Mouse (Mus musculus) lung, postnatal 10 days (tissue): ENCODE data around the gene Acoxl.

Source experiments
- DNase-seq: peaks from one replicate; pipeline ENCODE4 v3.0.0; 2021

Gene Acoxl

DNA sequence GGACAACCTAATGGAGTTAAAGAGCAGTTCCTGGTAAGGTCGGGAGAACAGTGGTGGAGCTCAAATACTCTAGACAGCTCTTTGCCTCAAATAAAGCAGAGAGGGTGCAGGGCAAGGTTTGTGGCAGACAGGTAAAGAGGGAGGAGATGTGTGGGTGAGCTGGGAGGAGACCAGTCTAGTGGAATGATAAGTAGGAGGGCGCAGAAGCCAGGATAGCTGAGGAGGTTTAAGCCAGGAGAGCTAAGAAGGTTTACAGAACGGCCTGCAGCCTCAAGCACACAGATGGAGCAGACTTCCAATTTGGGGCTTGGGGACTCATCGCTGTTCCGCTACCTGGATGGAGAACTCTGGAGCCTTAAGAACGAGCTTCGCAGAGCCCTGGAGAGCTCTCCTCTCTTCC, at the start of gene Acoxl:
TSS of gene Acoxl (plus strand) at position 301 of the 400 bp plus-strand sequence.
- DNase-seq = no peak

DNA sequence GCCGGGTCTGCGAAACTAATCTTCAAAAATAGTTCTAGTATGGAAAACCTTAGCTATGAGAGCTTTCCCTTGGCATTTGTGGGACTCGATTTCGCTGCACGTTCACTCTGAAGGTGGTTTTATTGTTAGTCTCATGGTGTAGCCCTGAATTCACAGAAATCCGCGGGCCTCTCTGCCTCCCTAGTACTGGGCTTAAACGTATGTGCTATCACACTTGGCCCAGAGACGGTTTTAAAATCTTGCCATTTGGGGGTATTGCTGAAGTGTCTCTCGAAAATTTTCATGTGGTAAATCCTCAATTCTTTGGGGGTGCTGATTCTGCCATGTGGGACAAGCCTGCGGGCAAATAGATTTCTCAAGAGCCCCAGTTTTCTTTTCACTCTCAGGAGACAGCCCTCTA, 49.5 kb upstream of the Acoxl start:
- peak; percentile 4 for DNase-seq

DNA sequence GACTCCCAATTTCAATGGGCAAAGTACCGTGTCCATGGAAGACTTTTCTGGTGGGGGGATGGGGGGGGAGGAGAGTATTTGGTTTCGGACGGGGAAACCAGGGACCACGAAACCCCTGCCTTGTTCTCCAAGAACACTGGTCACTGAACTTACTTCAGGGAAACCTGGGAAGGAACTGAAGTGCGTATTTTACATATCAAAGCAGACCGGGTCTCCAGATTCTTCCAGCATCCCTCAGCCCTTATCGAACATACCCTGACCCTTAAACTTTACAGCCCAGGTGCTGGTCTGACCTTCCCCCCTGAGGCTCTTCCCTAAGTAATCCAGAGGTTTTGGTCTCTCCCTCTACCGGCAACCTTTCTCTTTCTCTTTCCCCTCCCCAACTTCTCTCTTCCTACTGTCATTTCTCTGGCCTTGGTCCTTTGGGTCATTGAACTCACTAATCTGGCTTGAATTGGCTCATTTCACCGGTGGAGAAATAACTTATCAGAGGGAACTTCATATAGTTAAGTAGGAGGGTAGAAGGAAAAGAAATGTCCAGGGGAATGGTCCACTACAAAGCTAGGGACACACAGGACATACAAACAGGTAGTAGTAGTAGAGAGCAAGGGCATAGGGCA, 48.9 kb upstream of the Acoxl start:
- no peak for DNase-seq

DNA sequence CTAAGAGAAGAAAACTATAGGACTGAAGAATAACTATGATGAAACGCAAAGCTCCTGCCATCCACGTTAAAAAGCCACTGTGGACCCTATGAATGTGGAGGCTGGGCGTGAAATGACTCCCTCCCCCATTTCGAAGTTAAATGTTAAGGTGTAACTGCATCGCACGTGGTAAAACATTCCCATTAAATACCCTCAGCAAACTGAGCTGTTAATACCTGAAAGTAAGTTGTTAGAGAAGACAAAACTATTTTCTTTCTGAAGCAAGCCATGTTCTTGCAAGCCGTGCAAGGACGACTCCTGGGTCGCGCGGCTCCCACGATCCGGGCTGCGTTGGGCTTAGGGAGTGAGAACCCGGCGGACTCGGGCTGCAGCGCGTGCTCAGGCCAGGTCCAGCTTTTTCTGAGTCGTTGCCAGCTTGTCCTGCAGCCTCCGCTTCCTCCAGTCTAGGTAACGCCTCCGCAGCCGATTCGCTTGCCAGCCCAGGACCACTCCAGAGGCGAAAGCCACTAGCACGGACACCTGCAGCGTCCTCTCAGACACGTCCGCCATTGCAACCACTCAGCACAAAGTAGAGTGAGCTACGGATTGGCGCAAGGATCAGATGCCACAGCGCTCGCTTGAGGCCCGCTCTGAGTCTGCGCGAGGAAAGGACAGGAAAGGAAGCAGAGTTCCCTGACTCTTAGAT, 46.6 kb upstream of the Acoxl start, which contains the start of gene Mtln:
TSS of gene Mtln (minus strand) at position 570 of the 685 bp plus-strand sequence.
- peak; percentile 93 for DNase-seq

DNA sequence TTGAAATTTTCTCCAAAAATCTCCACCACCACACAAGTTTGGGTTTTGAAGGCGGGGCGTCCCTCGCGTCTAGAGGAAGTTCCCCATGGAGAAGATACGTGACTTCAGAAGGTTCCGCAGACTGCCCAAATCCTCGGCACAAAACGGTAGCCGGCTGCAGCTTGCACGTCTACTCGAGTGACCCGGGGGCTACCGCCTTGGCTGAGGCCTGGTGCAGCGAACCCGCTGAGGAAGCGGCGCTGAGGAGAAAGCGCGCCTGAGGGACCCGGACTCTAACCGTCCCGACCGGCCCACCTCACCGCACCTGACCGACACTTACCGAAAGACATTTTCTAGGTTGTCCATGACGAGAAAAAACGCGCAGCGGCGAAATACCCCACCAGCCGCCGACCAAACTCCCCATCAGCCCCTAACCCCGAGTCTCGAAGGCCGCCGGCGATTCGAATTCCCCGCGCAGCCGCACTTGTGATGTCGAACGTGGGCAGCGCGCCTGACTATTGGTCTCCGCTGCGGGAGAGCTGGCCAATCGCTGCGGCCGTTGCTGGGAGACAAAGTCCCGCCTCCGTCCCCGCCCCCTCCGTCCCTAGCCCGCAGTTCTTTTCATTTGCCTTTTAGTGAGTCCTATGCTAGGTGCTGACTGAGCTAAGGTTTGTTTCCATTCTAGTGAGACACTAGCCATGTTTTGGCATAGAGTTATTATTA, 7.1 kb upstream of the Acoxl start, which contains the start of gene Bub1:
TSS of gene Bub1 (minus strand) at position 465 of the 702 bp plus-strand sequence.
- DNase-seq = peak; percentile 96

DNA sequence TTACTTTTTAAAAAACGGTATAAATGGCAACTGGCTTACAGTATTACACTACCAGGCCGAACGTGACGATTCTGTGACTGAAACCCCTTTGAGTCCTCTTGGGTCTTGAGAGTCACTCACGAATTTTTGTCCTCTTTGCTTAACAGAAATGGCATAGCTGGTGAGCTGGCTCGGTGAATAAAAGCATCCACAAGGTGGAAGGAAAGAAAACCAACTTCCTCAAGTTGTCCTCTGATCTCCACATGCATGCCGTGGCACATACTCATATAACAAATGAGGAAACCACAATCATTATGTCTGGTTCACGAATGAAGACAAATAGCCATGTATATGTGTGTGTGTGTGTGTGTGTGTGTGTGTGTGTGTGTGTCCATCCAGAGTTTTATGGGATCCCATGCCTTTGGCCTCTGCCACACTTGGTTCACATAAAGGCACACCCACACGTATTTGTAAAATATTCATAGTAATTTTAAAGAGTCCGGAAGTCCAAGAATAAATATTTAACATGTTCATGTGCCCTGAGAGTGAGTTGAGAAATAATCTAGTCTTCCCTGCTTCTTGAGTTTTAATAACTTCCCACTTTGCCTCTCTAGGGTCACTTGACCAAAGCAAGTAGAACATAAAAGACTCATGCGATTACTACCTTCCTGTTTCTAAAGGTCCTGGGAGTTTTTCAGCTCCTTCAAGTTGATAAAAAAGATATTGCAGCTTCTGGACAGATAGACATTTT, 6.4 kb upstream of the Acoxl start:
- no peak for DNase-seq

DNA sequence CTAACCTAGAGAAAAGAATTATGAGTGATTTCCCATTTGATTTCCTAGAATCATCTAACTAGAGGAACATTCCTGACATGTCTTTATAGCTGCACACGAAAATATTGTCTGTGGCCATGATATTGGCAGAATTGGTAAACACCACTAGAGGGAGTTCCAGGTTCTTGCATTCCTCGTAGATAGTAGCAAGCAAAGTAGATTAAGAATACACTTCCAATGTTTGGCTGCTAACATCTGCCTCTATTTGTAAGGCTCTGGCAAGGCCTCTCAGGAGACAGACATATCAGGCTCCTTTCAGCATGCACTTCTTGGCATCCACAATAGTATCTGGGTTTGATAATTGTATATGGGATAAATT, 5.9 kb upstream of the Acoxl start:
- DNase-seq = peak; percentile 27

DNA sequence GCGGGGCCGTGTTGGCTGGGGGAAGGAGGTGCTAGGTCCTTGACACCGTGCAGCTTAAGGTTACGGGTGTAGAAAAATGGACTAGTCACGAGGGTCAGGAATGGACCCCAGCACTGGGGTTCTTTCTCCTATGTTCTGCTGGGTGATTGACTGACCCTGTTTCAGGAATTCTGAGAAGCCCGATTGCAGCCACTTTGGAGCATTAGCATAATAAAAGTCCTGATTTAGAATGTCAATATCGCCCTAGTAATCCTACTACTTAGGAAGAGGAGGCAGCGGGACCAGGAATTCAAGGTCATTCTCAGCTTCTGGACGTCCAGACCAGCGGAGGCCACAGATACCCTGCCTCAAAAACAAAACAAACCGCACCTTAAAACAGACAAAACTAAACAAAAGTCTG, 749 bp downstream of the Acoxl start:
- DNase-seq = no peak

DNA sequence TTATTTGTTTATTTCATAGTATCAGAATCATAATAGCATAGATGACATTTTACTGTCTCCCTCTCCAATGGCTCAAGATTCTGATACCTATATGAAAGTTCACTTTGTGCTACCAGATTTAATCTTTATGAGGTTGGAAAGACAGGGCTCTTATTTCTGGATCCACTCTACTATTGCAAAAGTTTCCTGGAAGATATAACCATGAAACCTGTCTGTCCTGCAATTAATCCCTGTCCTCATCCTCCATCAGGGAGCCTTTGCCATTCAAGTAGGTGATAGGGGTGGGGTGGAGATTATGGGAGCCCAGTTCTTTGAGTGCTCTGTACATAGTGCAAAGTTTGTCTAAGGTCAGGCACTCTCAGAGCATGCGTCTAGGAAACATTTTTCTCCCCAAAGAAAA, 2.7 kb downstream of the Acoxl start:
- DNase-seq = no peak

DNA sequence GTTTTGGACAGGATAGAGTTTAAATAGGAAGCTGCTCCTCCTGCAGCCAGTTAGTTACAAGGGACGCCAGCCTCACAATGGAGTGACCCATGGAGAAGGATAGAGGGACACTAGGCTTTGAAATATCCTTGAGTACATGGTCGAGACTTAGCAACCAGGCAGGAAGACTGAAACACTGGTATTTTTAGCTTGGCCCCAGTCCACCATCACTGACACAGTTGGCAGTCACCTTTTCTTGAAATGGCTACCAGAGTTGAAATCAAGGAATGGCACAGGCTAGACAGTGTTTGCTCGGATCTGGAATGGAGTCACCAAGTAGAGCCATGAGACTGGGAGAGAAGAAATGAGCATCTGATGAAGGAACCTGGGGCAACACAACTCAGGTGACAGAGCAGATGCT, 3.7 kb downstream of the Acoxl start:
- no peak for DNase-seq

DNA sequence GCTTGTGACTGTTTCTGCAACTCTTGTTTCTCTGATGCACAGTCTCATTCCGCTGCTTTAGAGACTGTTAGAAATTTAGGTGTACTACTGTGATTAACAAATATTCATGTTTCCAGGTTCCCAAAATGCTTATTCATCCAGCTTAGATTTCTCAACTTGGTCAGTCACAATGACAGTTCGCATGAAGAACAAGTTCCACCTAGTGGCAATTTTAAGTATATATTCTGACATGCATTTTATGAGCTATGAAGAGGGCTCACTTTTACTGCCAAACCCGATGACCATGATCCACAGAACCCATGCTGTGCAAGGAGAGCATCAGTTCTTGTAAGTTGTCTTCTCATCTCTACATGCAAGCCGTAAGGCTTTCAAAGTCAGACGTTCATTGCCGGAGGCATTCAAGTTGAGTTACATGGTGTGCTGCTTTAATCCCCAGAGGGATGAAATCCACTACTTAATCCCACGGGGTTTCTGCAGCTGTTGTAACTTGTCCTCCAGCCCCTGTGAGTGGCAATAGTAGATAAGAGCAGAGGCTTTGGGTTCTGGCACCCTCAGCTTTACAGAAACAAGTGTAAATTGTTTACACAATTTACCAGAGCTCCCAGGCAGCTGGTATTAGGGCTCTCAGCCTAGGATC, 6.8 kb downstream of the Acoxl start:
- no peak for DNase-seq

DNA sequence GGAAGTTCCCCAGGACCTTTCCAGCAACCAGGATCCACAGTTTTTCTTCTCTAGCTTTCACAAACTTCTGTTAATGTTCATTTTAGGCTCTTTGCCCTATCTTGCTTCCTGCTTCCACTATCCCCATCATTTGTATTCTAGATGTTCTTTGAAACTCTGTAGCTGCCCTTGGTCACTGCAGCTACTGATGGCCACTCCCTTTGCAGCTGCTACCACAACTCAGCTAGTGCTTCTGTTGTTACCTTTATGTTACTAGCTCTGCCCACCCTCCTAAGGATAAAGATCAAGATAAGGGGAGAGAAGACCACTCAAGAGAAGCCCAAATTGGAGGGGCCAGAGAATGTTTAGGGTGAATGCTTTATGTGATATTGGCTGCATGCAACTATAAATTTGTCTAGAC, 7.3 kb downstream of the Acoxl start:
- no peak for DNase-seq

DNA sequence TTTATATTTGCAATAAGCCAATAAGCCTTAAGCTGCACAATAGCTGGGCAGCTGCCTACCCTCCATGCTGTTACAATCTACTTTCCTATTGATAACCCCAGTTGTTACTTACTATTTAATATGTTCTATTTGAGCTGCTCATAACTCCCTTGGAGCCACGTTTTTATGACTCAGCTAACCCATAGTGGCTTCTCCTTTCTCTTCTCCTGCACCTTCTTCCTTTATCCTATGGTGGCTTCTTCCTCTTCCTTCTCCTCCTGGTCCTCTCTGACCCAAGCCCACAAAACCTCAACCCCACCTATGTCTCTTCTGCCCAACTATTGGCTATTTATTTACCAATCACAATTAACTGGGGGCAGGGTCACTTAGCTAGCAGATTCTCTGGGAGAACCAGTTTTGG, 7.9 kb downstream of the Acoxl start:
- no peak for DNase-seq

DNA sequence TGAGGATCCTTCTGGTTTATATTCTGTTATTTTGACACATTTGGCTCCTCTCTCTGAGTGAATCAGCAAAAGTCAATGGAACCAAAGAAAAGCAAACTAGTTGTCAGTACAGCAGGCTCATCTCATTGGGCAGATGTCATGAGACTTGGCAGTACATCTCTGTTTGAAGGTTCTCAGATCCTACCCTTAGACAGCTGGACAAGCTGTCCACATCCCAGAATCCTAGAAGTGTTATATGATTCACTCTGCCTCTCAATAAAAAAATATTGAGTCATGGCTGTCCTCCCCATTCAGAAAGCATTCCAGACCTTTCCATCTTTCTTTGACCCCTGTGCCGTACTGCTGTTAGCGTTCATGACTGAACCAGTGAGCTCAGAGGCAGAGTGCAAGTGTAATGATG, 11.7 kb downstream of the Acoxl start:
- DNase-seq = peak; percentile 56

DNA sequence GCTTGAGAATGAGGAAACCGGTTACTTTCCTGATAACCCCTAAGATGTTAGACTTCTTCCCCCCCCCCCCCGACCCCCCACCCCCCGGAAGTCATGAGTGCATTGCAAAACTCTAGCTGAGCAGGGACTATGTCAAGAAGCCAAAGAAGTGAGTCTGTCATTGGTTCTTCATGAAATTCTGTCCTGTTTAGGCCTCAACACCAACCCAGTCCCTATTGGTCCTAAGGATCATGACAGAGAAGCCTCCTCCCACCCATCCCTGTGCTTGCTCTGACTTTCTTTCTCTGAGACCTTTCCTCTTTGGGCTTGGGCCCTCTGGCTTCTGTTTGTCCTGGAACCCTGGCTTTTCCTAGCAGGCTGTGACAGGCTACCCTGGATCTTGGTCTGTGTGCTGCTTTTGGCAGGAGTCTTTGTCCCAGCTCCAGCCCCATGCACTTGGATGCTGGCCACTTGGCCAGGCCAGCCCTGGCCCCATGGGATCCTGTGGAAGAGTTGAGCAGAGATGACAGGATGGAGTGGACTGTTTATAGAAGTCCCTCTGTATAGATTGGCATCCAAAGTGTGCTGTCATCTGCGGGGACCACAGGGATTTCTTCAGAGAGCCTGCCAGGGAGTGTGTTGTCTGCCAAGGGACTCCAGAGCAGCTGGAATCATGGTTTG, 15.8 kb downstream of the Acoxl start:
- DNase-seq = peak; percentile 92

DNA sequence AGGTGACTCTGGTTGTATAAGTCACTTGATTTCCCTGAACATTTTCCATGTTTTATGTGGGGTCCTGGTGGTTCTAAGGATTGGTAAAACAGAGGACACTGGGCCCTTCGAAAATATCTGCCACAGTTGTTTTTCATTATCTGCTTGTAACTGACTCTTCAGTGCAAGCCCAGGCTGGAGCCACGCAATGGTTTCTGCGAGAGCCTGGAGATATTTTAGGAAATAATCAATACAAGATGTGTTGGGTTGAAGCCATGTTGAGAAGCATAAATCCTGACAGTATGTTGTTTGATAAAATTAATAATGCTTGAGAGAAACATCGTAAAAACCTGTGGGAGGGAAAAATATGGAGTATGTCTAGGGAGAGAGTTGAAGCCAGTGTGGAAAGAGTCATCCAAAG, 25.7 kb downstream of the Acoxl start:
- DNase-seq = no peak

DNA sequence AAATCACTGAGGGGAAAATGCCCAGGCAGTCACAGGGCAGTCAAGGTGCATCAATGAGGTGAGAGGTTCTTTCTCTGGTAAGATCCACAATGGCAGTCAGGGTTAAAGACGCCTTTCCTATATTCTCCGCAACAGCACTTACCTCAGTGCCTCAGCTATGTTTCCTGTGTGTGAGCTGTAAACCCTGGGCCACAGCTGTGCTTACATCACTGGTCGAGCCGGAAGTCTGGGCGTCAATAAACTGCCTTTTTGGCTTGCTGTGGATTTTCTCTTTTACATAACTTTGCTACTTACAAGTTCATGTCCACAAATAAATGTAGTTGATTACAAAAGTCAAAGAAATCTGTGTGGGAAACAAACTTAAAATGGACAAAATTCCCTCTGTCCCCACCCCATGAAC, 42.4 kb downstream of the Acoxl start:
- peak; percentile 25 for DNase-seq

DNA sequence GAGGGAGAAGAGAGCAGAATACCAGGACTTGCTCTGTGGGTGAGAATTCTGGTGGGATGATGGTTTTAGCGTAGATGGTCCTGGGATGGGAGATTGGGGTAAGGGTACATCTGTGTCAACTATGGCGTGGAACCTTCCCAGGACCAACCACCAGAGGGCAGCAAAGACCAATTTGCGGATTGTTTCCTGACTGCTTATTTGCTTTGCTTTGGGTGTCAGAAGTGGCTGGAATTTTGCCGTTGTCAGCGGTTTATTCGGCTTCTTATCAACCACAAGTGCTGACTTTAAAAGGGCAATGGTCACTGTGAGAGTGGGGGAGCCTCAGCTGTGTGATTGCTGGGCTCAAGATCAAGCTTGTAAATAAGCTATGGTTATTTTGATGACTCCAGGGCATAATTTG, 50.8 kb downstream of the Acoxl start:
- peak; percentile 92 for DNase-seq

DNA sequence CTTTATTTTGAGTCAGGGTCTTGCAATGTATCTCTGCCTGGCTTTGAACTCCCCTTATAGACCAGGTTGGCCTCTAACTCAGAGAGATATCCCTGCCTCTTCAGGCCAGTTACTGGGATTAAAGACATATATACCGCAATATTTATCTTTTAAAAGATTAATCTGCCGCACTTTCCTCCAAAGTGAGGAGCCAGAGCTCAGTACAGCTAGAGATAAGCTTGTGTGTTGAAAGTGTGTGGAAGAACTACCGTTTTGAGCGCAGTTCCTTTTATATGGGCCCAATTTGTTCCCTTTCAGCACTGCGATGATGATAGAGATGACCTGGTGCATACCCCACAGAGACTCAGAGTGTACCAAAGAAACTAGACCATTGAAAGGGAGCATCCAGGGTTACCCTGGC, 51.3 kb downstream of the Acoxl start:
- DNase-seq = no peak

DNA sequence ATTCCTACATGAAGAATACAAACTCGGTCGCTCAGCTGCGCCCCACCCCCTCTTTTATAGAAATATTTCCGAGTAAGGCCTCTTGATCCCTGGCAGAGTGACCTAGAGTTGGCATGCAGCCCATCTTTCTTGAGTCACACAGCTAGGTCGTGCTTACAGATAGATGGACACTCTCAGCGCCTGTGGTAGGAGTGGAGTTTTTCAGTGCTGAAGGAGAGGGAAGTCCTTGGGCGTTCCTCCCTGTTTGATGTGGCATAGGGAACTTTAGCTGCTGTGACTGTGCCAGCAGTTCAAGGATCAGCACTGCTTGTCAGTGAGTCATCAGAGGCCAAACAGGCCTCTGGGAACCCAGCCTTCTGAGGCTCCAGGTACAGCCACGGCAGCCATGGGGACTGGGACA, 51.9 kb downstream of the Acoxl start:
- peak; percentile 83 for DNase-seq

DNA sequence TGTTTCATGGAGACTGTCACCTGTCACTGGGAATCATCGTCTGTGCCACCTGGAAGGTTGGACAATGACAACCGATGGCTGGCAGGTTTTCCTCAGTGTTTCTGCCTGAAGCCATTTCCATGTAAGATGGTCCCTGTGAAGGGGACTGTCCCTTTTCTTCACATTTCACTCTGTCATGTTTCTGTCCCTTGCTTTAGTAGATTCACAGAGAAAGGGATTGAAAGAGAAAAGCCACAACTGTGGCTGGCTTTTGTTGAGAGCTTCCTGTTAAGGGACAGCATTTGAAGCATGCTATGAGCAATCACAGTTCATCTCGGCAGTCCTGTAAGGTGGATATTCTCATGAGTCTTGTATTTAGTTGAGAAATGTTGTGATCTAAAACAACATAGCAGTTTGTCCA, 52.4 kb downstream of the Acoxl start:
- no peak for DNase-seq

DNA sequence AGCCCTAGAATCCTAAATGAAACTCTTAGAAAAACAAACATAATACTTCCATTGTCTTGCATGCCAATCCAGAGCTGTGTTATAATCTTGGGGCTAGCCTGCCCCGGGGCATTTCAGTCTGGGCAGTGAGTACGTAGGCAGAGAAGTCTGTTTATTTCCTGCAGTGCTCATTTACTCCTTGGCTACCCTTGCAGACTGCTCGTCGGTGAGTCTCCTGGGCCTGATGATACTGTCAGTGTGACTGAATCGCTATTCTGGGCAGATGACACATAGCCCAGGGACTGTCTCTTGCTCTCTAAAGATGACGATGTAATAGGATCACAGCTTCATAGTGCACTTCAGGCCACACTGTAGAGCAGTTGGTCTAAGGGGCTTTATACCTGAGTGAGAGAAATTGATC, 56.2 kb downstream of the Acoxl start:
- no peak for DNase-seq

DNA sequence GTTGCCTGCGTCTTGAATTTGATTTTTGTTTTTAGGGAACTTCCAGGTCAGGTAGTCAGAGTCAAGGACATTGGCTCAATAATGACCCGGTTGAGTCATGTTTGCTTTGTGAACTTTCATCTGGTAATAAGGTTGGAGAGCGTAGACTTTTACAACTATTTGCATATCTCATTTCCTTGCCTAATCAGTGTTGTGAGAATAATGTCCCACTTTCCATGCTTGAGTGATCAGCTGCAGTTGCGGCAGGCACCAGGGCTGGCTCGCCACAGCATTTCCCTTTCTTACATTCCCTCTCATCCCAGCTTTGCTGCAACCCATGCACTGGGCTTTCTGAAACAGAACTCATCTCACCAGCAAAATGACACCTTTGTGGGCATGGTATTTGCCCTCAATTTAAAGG, 59.0 kb downstream of the Acoxl start:
- DNase-seq = no peak
